Mouse (Mus musculus): ENCODE data around the gene Nos1.

- TF ChIP-seq GATA1 (IDR thresholded peaks at IDR 0.05; ENCODE audit: low read length) (no peak), TAL1 (IDR thresholded peaks at IDR 0.05; ENCODE audit: low read length) (no peak)
Observed at GRCm38 (mm10) chr5:117749353-117749752, 31.5 kb upstream of the Nos1 start.

All from erythroblast, embryonic 14.5 days (primary cell).